Mouse (Mus musculus): Measurements from ENCODE around the gene Cdc42ep5. TPM values are rescaled to one million over a fixed set of nuclear protein-coding genes. Genes with fewer than 3 reads are reported as not detected.
A peak's percentile ranks its signal among the peaks of the same experiment; 100 is the strongest.

Gene Cdc42ep5
- polyA plus RNA-seq, 1 experiment from 2014 or later, result 22.8 TPM

GRCm38 (mm10) chr7:4134911-4135310 lies 29.7 kb downstream of the Cdc42ep5 start:
- no peak overlapping the region for H3K4me3 ChIP-seq (ENCODE audit: low read depth, low read length)
- no peak for DNase-seq (ENCODE audit: low spot score)

GRCm38 (mm10) chr7:4132998-4133397 lies 31.7 kb downstream of the Cdc42ep5 start:
- ATAC-seq (replicated peaks; ENCODE audit: low FRiP score), result no peak
- WGBS, result 79% methylated on average over 7 of the region's 7 CpGs
- peaks cover 4% of the 10 kb centered on the region for H3K4me1 ChIP-seq (replicated peaks; ENCODE audit: control insufficient read depth, insufficient read depth, low read length)
- no peaks in the 10 kb centered on the region for H3K27me3 ChIP-seq (replicated peaks; ENCODE audit: control insufficient read depth, insufficient read depth, low read length)
- no peak overlapping the region for H3K4me3 ChIP-seq (ENCODE audit: low read depth, low read length)
- no peak overlapping the region for H3K4me2 ChIP-seq
- no peaks in the 10 kb centered on the region for H3K36me3 ChIP-seq (ENCODE audit: control insufficient read depth, insufficient read depth, low read length)
- H3K27ac ChIP-seq (ENCODE audit: low read depth, low read length), result no peak overlapping the region
- no peak overlapping the region for H3K9ac ChIP-seq (ENCODE audit: low read depth, low read length)
- DNase-seq (ENCODE audit: low spot score), result no peak
- no peaks in the 10 kb centered on the region for H3K9me3 ChIP-seq (ENCODE audit: control insufficient read depth, low read length)

More at GRCm38 (mm10) chr7:4134911-4135310, 29.7 kb downstream of the Cdc42ep5 start:
- Histone ChIP-seq H3K4me1 (replicated peaks; ENCODE audit: control insufficient read depth, insufficient read depth, low read length) (peaks cover 9% of the 10 kb centered on the region), H3K9ac (ENCODE audit: low read depth, low read length) (no peak overlapping the region), H3K27ac (ENCODE audit: low read depth, low read length) (no peak overlapping the region), H3K27me3 (replicated peaks; ENCODE audit: control insufficient read depth, insufficient read depth, low read length) (no peaks in the 10 kb centered on the region), H3K9me3 (ENCODE audit: control insufficient read depth, low read length) (no peaks in the 10 kb centered on the region), H3K36me3 (ENCODE audit: control insufficient read depth, insufficient read depth, low read length) (peaks cover 12% of the 10 kb centered on the region), H3K4me2 (no peak overlapping the region)
- 81% methylated on average over 5 of the region's 5 CpGs for WGBS
- ATAC-seq (replicated peaks; ENCODE audit: low FRiP score), result no peak

- ATAC-seq (replicated peaks; ENCODE audit: low FRiP score) (no peak), DNase-seq (ENCODE audit: low spot score) (no peak)
- WGBS, result 89% methylated on average over 3 of the region's 3 CpGs
- H3K4me1 ChIP-seq (replicated peaks; ENCODE audit: control insufficient read depth, insufficient read depth, low read length), result peaks cover under 1% of the 10 kb centered on the region
- no peak overlapping the region for H3K9ac ChIP-seq (ENCODE audit: low read depth, low read length)
- no peak overlapping the region for H3K4me2 ChIP-seq
- H3K4me3 ChIP-seq (ENCODE audit: low read depth, low read length), result no peak overlapping the region
- H3K27me3 ChIP-seq (replicated peaks; ENCODE audit: control insufficient read depth, insufficient read depth, low read length), result no peaks in the 10 kb centered on the region
- H3K36me3 ChIP-seq (ENCODE audit: control insufficient read depth, insufficient read depth, low read length), result no peaks in the 10 kb centered on the region
- no peak overlapping the region for H3K27ac ChIP-seq (ENCODE audit: low read depth, low read length)
- H3K9me3 ChIP-seq (ENCODE audit: control insufficient read depth, low read length), result no peaks in the 10 kb centered on the region
These were observed 32.1 kb downstream of the Cdc42ep5 start for GRCm38 (mm10) chr7:4132581-4132980.

- WGBS, result 86% methylated on average over 8 of the region's 8 CpGs
- Histone ChIP-seq H3K27ac (ENCODE audit: low read depth, low read length) (no peak overlapping the region), H3K9me3 (ENCODE audit: control insufficient read depth, low read length) (no peaks in the 10 kb centered on the region)
These were observed 32.7 kb downstream of the Cdc42ep5 start for GRCm38 (mm10) chr7:4131964-4132363.

GRCm38 (mm10) chr7:4130686-4131452 lies 33.8 kb downstream of the Cdc42ep5 start:
- no peaks in the 10 kb centered on the region for H3K27me3 ChIP-seq (replicated peaks; ENCODE audit: control insufficient read depth, insufficient read depth, low read length)
- no peaks in the 10 kb centered on the region for H3K36me3 ChIP-seq (ENCODE audit: control insufficient read depth, insufficient read depth, low read length)
- H3K4me2 ChIP-seq, result no peak overlapping the region
- no peaks in the 10 kb centered on the region for H3K9me3 ChIP-seq (ENCODE audit: control insufficient read depth, low read length)
- DNase-seq (ENCODE audit: low spot score) (peak; percentile 70), ATAC-seq (replicated peaks; ENCODE audit: low FRiP score) (peak; percentile 77)
- H3K4me3 ChIP-seq (ENCODE audit: low read depth, low read length), result no peak overlapping the region
- H3K9ac ChIP-seq (ENCODE audit: low read depth, low read length), result no peak overlapping the region
- WGBS, result 45% methylated on average over 13 of the region's 13 CpGs
- no peak overlapping the region for H3K27ac ChIP-seq (ENCODE audit: low read depth, low read length)
- H3K4me1 ChIP-seq (replicated peaks; ENCODE audit: control insufficient read depth, insufficient read depth, low read length), result no peaks in the 10 kb centered on the region; the same call in 1 of the 2 replicates

More at GRCm38 (mm10) chr7:4131964-4132363, 32.7 kb downstream of the Cdc42ep5 start:
- no peak overlapping the region for H3K4me3 ChIP-seq (ENCODE audit: low read depth, low read length)
- DNase-seq (ENCODE audit: low spot score) (no peak), ATAC-seq (replicated peaks; ENCODE audit: low FRiP score) (no peak)
- H3K4me1 ChIP-seq (replicated peaks; ENCODE audit: control insufficient read depth, insufficient read depth, low read length), result no peaks in the 10 kb centered on the region; the same call in 1 of the 2 replicates
- no peak overlapping the region for H3K9ac ChIP-seq (ENCODE audit: low read depth, low read length)
- no peak overlapping the region for H3K4me2 ChIP-seq
- no peaks in the 10 kb centered on the region for H3K36me3 ChIP-seq (ENCODE audit: control insufficient read depth, insufficient read depth, low read length)
- no peaks in the 10 kb centered on the region for H3K27me3 ChIP-seq (replicated peaks; ENCODE audit: control insufficient read depth, insufficient read depth, low read length)

- Histone ChIP-seq H3K27me3 (replicated peaks; ENCODE audit: control insufficient read depth, insufficient read depth, low read length) (no peaks in the 10 kb centered on the region), H3K27ac (ENCODE audit: low read depth, low read length) (no peak overlapping the region), H3K9ac (ENCODE audit: low read depth, low read length) (no peak overlapping the region), H3K4me2 (no peak overlapping the region), H3K4me3 (ENCODE audit: low read depth, low read length) (no peak overlapping the region), H3K4me1 (replicated peaks; ENCODE audit: control insufficient read depth, insufficient read depth, low read length) (0 out of 2 replicates have a peak, but pooled peaks cover 3% of the 10 kb centered on the region), H3K9me3 (ENCODE audit: control insufficient read depth, low read length) (no peaks in the 10 kb centered on the region), H3K36me3 (ENCODE audit: control insufficient read depth, insufficient read depth, low read length) (no peaks in the 10 kb centered on the region)
- WGBS, result 60% methylated on average over 6 of the region's 6 CpGs
- ATAC-seq (replicated peaks; ENCODE audit: low FRiP score) (no peak), DNase-seq (ENCODE audit: low spot score) (no peak)
These were observed 35.8 kb downstream of the Cdc42ep5 start for GRCm38 (mm10) chr7:4128860-4129259.

GRCm38 (mm10) chr7:4127894-4128293 lies 36.8 kb downstream of the Cdc42ep5 start:
- no peak overlapping the region for H3K27ac ChIP-seq (ENCODE audit: low read depth, low read length)
- no peak overlapping the region for H3K4me3 ChIP-seq (ENCODE audit: low read depth, low read length)
- H3K9ac ChIP-seq (ENCODE audit: low read depth, low read length), result no peak overlapping the region
- no peaks in the 10 kb centered on the region for H3K9me3 ChIP-seq (ENCODE audit: control insufficient read depth, low read length)
- H3K4me2 ChIP-seq, result no peak overlapping the region
- H3K4me1 ChIP-seq (replicated peaks; ENCODE audit: control insufficient read depth, insufficient read depth, low read length), result 0 out of 2 replicates have a peak, but pooled peaks cover 3% of the 10 kb centered on the region
- 73% methylated on average over 4 of the region's 4 CpGs for WGBS
- H3K36me3 ChIP-seq (ENCODE audit: control insufficient read depth, insufficient read depth, low read length), result no peaks in the 10 kb centered on the region
- H3K27me3 ChIP-seq (replicated peaks; ENCODE audit: control insufficient read depth, insufficient read depth, low read length), result no peaks in the 10 kb centered on the region
- ATAC-seq (replicated peaks; ENCODE audit: low FRiP score) (no peak), DNase-seq (ENCODE audit: low spot score) (no peak)

- H3K36me3 ChIP-seq (ENCODE audit: control insufficient read depth, insufficient read depth, low read length), result no peaks in the 10 kb centered on the region
- ATAC-seq (replicated peaks; ENCODE audit: low FRiP score), result no peak
- H3K27ac ChIP-seq (ENCODE audit: low read depth, low read length), result no peak overlapping the region
- WGBS, result 78% methylated on average over 11 of the region's 11 CpGs
- H3K9ac ChIP-seq (ENCODE audit: low read depth, low read length), result no peak overlapping the region
- no peak for DNase-seq (ENCODE audit: low spot score)
- no peak overlapping the region for H3K4me3 ChIP-seq (ENCODE audit: low read depth, low read length)
- H3K27me3 ChIP-seq (replicated peaks; ENCODE audit: control insufficient read depth, insufficient read depth, low read length), result no peaks in the 10 kb centered on the region; the same call in 1 of the 2 replicates
- no peak overlapping the region for H3K4me2 ChIP-seq
- H3K4me1 ChIP-seq (replicated peaks; ENCODE audit: control insufficient read depth, insufficient read depth, low read length), result 0 out of 2 replicates have a peak, but pooled peaks cover 3% of the 10 kb centered on the region
- no peaks in the 10 kb centered on the region for H3K9me3 ChIP-seq (ENCODE audit: control insufficient read depth, low read length)
These were observed 37.5 kb downstream of the Cdc42ep5 start for GRCm38 (mm10) chr7:4126992-4127785.
